Mouse (Mus musculus): ENCODE data around the gene Sash1.
"Not testable (repeated sequence)": the region's sequence is repeated elsewhere in the genome, so short reads cannot be mapped to it uniquely, and the experiment has no call there.

The Sash1 gene

DNA sequence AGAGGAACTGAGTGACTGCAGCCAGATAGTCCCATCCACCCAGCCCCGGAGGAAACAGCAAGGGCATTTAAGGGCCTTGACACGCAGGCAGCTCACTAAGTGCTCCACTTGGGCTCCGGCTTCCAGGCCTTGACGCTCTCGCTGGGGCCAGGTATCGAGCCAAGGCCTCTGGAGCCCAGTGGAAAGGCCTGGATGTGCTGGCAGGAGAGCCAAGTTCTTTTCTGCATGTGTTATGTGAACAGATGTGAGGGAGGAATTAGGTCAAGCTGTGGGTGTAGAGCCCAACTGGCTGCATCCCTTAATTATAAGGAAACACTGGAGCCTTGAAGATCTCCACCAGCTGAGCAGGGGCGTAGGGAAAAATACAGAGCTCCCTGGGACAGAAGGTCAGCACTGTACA lies 133.4 kb downstream of the Sash1 start:
- DNase-seq, result peak in 1 of 2 experiments; percentile 33

DNA sequence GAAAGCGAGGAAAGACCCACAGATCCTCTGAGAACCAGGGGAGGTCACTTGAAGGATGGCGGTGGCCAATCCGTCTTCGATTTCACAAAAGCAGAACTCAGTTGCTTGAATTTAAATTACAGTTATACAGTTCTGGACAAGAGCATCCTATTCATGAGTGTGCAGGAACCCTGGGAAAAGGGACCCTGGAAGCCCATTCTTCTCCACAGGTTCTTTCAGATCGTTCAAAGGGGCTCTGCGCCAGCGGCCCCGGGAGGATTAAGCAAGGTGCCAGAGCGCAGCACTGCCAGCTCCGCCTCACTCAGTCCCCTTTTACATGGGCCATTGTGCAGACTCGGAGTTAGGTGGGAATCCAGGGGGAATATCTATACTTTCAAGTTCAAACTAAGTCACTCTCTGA lies 136.3 kb downstream of the Sash1 start:
- DNase-seq, result no peak

DNA sequence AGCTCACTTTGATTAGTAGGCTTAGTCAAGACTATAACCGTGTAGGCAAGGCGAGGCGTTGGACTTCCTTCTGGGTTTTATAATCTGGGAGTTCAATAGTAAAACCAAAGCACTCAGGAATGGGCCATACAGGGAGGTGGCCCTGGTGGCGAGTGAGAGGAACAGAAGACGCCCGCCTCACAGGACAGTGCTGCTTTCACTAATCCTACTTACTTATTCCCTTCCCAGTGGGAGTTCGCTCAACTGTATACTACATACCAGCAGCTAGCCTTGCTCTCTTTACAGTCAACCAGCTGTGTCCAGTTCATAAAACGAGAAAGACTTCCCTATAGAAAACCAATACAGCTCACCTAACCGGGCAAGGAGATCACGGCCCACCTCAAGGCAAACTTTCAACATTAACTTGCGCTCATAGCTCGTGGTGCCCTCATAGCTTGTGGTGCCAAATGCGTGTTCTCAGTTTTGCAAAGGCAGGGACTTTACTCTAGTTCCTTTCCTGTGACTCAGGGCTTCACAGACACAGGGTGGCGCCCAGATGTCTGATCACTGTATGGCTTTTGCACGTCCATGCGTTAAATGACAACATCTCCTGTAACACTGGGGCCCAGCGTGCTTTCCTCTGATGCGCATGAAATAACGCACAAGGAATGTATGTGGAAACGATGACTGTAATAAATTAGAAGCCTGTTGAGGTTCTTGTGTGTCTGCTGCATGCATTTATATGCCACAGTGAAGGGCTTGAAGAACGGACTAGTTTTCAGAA lies 138.2 kb downstream of the Sash1 start:
- DNase-seq, result no peak

DNA sequence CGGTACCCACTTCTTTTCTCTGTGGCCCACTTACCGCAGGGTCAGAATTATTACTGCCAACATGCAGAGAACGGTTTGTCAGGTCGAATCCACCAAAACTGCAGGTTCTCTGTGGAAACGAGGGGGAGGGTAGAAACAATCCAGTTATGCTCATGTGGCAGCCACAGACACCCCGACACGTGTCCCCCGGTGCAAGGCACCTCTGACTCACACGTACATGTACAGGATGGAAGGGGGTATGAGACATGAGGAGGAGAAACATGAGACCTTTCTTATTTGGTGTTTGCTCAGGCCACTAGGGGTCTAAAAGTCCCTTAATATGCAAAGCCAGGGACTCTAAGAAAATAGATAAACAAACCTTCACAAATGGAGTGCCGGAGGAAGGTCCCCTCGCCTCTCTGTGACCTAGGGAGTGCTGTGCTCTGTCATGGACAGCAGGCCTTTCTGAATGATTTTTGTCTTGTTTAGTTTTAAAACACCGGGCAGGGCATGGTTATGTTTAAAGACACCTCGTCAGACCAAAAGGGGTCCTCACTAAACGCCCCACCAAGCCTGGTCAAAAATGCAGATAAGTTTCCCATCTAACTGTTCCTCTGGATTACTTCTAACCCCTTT lies 139.7 kb downstream of the Sash1 start:
- DNase-seq, result no peak

DNA sequence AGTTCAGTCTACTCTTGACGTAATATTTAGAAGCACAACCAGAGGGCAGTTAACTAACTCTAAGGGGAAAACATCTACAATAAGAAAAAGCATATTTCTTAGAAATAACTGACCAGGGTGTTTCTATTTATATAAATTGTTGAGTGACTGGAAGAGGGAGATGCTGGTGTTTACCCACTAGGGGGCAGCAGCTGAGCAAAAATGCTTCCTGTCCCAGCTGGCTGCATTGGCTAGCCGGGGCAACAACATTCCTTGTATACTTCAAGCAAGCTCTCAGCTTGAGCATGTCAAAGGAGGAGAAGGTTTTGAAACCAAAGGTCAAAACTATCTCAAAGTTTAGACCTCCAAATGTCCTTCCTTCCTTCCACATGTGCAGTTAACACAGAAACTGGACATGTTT lies 143.0 kb downstream of the Sash1 start:
- peak; percentile 81 to 82 for DNase-seq

DNA sequence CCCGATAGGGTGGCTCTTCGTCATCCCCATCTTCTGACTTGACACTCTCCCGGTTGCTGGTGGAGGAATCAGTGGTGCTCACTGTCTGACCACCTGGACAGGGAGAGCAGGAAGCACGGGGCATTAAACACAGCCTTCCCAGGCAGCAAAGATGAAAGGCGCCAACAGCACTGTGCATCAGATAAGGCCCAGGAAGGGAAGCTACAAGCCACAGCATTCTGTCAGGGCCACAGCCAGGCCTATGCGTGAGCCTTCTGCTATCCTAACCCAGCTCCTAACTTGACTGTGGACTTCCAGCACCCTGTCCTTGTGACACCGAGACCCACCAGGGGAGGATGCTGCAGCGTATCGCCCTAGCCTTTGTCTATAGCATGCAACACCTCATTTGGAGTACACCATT lies 144.4 kb downstream of the Sash1 start:
- DNase-seq, result no peak

DNA sequence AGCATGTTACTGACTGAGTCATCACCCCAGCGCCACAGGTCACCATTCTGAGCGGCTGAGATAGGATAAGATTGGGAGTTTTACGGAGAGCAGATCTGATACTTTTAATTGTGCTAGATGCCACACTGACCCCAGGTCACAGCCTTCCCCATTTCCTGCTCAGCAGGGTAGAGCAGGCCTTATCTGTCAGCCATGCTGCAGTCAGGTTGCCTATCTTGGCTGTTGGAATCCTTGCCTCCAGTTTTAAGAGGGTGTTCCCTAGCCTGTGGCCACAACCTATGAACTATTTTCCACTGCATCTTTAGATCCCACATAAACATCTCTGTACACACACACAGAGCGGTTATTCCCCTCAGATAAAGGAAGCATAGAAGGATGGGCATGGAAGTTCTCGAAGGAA lies 145.1 kb downstream of the Sash1 start:
- no peak for DNase-seq

DNA sequence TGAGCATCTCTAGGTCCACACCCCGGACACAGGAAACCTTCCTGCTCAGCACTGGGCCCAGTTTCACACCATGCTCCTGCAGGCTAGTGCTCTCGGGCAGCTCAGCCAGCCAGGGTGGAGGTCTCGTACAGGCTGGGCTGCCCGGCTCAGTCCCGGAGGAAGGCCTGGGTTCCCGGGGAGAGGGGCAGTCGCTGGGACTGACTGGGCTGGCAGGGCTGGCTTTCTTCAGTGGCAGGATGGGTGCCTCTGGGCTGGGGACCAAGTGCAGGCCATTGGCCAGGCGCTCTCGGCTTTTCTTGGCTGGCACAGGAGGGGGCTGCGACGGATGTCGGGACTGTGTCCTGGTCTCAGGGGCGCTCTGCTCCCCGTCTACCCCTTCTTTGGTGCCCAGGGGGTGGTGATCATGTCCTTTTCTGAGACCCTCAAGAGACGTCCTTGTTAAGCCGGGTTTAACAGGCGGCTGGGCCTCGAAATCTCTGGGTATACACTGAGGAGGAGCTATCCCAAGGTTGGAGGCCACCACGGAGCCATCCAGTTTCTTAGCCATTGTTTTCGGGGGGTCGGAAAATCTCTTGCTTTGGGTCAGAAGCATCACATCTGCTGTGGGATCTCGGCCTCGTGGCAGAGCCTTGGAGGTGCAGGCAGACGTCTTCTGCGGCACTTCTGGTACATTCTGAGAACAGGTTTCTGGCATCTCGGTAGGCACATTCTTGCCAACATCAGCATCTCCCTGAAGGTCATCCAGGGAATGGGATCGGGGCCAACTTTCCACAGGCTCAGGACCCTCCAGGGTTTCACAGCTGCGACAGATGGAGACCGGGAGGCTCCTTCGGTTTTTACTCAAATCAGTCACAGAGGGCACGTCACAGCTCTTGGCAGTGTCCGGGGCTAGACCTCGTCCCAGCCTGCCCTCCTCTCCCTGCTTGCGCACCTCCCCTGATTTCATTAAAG lies 156.2 kb downstream of the Sash1 start:
- DNase-seq, result no peak

DNA sequence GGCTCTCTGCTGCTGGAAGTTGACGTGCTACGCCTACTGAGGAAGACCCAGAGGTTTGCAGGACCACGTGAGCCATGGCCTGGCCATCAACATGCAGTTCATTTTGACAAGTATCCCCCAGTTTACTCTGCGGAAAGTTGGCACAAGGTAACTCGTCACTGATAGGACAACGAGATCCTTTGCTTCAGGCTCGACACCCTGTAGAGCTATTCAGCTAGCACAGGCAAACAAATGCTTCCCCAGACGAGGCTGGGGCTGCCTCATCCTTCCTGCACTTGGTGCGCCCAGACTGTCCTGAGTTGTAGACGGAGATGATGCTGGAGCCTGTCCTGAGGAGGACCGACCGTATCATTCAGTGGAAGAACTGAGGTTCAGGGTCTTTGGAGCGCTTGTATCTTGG lies 166.5 kb downstream of the Sash1 start:
- no peak for DNase-seq

DNA sequence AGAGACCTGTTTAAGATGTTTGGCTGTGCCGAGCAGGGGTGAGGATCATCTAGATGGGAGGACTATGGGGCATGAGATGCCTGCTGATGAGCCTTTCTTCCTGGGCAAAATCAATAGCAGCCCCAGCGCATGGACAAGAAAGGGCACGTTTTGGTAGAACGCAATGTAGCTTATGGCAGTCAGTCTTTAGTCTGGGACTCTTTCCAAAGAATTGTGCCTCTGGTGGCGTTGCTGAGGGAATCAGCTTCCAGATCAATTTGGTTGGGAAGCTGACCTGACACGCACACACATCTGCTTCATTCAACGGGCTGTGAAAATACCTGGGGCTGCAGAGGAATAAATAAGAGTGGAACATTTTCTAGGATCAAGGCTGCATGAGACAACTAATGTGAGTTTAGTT lies 167.0 kb downstream of the Sash1 start:
- no peak for DNase-seq

DNA sequence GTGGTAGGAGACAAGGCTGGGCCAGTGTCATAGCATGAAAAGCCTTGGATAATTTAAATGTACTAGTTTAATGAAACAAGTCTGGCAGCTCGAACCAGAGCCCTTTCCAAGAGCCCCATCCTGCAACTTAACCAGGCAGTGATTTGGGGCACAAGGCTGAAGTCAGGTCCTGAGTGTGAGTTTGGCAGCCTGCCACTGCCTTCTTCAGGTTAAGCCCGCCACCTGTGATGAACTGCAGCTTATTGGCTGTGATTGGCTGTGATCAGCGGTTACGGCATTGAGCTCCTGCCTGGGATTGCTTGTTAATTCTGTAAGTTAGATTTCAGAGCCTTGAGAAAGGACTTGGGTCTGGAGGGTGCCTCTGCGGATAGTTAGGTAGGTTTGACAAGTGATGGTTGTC lies 168.7 kb downstream of the Sash1 start:
- DNase-seq, result no peak

DNA sequence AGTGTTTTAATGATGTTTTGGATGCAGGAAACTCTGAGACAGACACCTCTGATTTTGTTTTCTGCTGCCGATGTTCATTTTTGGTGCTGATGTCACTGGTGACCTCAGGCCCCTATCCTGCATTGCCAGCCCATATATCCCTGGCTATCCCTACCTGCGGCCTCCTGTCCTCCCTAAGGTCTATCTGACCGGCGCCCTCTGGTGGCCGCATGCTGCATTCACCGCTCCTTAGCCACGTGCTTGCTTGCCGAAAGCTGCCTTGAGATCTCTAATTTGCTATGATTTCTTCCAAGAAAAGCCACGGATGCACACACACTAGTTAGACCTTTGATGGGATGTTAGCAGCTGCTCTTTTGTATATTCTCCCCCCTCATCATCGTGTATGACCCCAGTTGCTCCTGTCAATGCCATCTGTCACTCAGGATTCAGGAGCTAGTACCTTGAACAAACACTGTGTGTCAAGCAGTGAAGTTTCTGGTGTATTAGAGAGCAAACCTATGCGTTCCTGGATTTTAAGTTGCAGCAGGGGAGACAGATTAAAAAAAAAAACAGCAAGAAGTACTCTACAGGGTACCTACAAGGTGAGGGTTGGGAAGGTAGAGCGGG lies 170.1 kb downstream of the Sash1 start:
- DNase-seq, result peak; percentile 87 to 89

DNA sequence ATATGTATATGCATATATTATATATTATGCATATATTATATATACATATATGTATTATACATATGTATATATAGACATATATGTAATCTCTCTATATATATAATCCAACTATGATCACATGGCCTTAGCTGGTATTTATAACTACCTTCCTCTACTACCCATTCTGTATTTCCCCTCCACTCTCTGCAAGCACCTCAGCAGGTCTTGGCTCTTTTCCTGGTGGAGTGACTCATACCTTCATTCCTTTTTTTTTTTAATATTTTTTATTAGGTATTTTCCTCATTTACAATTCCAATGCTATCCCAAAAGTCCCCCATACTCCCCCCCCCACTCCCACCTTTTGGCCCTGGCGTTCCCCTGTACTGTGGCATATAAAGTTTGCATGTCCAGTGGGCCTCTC lies 189.2 kb downstream of the Sash1 start:
- DNase-seq, result not testable (repeated sequence)

DNA sequence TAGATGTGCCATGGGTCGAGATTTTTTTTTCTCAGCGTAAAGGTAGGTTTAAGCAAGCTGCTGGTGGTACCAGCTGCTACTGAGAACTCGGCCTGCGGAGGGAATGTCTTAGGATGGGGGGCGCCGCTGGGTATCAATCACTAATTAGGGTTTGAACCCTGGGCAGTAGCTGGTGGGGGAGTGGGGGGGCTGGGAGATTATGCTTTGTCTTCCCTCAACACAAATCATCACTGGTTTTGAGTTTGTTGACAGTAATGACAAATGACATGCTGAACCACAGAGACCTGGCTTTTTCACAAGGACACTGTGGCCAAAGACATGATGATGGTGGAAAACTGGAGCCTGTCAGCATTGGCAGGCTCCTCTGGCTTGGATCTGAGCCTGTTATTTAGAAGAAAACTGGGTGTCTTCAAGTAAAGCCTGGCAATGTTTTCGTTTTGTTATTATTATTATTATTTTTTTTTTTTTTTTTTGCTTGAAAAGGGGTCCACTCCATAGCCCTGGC lies 191.8 kb downstream of the Sash1 start:
- no peak for DNase-seq

DNA sequence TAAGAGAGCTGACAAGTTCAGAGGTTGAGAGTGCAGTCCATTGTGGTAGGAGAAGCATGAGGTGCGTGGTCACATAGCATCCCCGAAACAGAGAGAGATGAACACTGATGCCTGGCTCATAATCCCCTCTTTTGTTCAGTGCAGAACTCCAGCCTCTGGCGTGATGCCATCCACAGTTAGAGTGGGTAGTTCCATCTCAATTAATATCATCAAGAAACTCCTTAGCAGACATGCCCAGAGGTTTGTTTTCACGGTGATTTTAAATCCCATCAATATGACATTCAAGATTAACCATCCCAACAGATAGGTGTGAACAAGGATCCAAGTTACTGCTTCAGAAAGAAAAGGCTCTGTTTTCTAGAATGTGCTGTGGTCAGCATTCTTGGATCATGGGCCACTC lies 192.3 kb downstream of the Sash1 start:
- DNase-seq, result no peak

DNA sequence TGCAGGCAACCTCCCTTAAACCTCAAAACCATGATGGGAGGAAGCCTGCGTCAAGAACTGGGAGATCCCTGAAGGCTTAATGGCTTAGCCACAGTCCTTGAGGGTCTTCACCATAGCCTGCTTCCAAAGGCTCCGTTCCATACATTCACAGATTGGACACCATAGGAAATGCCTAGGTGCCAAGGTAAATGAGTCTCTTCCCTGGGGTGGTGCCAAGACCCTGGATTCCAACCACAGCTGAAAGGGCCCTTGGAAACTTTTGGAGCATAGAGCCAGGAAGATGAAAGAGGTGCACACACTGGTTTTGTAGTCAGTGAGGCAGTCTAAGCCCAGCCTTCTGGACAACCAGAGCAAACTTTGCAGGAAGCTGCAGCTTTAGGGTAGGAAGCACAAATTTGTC lies 193.3 kb downstream of the Sash1 start:
- no peak for DNase-seq

DNA sequence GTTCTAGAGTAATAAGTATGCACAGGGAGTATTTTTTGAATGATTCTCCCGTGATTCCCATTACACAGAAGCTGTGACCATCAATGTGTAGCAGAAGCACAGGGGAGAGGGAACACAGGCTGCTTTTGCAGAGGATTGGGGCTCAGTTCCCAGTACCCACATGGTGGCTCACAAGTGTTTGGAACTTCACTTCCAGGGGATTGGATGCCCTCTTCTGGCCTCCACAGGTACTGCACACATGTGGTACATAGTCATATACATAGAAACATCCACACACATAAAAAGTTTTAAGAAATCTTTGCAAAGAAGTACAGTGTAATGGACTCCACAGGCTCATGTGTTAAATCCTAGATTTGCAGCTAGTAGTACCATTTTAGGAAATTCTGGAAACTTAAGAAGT lies 199.7 kb downstream of the Sash1 start:
- DNase-seq, result peak in 1 of 2 experiments; percentile 10

DNA sequence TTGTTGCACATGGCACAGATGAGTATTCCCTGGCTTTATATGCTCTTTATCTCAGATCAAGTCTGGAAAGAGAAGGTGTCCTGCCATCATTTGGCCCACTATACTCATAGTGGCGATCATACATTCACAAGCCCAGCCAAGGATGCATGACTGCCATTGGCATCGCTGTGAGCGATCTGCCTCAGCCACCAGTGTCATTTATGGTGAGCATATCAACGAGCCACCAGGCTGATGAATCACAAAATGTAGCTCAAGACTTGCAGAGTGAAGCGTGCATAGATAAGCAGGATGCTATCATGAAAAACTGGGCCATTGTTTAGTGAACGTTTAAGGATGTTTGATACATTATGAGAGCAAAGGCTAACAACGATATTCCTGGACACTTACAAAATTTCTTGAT lies 200.6 kb downstream of the Sash1 start:
- no peak for DNase-seq

DNA sequence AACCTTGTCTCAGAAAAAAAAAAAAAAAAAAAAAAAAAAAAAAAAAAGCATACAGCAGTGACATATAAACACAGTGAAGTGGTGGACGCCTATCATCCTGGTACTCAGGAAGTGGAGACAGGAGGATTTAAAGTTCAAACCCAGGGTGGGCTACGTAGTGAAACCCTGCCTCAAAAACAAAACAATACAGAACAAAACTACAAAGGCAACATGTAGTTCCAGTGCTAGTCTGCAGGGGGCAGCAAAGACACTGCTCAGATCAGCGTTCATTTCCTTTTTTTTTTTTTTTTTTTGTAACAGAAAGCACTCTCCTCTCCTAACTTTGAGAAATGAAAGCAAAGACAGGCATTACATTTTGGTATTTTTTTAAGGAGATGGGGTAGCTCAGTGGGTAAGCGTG lies 203.0 kb downstream of the Sash1 start:
- peak; percentile 82 to 83 for DNase-seq

DNA sequence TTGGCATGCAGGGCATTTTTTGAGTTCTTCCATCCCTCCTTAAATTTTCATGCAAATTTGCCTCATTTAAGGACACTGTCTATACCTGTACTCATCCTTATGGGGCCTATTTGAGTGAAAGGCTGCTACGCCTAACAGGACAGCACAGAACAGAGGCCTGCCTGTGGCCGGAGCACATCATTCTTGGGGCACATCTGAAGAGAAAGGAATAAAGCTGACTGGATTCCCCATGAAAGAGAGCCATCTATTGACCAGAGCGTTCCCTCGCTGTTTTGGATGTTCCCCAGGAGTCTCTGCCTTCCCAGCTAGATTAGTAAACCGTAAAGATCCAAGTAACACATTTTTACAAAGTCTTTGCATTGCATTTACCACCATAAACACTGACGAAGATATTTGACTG lies 203.5 kb downstream of the Sash1 start:
- DNase-seq, result peak in 1 of 2 experiments; percentile 6

DNA sequence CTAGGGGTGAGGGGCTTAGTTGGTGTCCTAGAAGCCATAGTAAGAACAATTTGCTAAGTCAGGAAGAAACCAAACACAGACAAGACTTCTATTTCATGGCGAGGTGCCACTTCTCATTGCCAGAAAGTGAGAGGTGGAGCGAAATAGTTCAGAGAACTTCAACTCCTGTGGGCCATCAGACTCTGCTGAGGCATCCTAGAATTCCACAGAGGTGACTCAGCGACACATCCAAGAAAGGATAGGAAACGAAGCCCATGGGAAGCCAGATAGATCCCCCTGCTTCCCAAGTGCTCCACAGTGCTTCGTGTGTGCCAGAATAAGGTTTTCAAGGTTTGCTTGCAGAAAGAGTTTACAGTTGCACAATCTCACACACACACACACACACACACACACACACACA lies 209.1 kb downstream of the Sash1 start:
- no peak for DNase-seq
